Mouse (Mus musculus): ENCODE data around the gene Samd14.

DNA sequence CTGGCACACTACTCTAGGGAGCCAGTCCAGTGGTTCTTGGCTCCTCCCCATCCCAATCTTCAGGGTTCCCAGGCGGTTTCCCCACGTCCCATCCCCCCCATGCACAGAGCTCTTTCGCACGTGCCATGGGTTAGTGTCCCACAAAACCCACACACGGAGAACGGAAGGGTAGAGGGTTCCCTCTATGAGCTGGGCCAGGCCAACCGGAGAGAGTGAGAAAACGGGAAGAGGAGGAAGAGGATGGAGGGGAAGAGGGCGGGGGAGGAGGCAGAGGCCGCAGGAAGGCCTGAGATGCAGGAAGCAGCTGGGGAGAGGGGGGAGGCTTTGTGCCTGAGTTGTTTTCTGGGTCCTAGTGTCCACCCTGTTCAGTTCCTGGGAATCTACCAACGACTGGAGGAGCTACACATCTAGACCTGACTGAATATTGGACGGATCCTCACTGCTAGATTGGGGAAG, 20.1 kb upstream of the Samd14 start:
- TF ChIP-seq CTCF (IDR thresholded peaks at IDR 0.05) (peak; percentile 35), EP300 (IDR thresholded peaks at IDR 0.05) (peak; percentile 42; the same call in 1 of the 2 replicates)

Data from lung, postnatal 0 days (tissue).